Mouse (Mus musculus): ENCODE results near the gene Atp13a3. TPM values are rescaled to one million over a fixed set of nuclear protein-coding genes. Genes with fewer than 3 reads are reported as not detected.

Atp13a3 gene
- polyA plus RNA-seq, 1 experiment from 2014 or later, result 6.2 TPM

Other genes with a start within 250 kb of the Atp13a3 start
- gene Cpn2, start 138.5 kb downstream of the Atp13a3 start, polyA plus RNA-seq (2015; fragmentation: Nextera tagmentation; extraction: Ambion mirVana), result 3.6 and 3.7 TPM in 2 replicates
- 0.03 TPM in 2 replicates for gene Lrrc15, start 122.7 kb downstream of the Atp13a3 start, polyA plus RNA-seq (2015; fragmentation: Nextera tagmentation; extraction: Ambion mirVana)
- gene Gp5, start 95.2 kb downstream of the Atp13a3 start, polyA plus RNA-seq (2015; fragmentation: Nextera tagmentation; extraction: Ambion mirVana), result 11.8 and 13.2 TPM in 2 replicates
- 0.90 and 0.92 TPM in 2 replicates for gene Tmem44, start 144.9 kb upstream of the Atp13a3 start, polyA plus RNA-seq (2015; fragmentation: Nextera tagmentation; extraction: Ambion mirVana)
- gene Lsg1, start 181.6 kb upstream of the Atp13a3 start, polyA plus RNA-seq (2015; fragmentation: Nextera tagmentation; extraction: Ambion mirVana), result 19.2 and 20.6 TPM in 2 replicates
- 5.2 and 6.0 TPM in 2 replicates for gene Fam43a, start 193.7 kb upstream of the Atp13a3 start, polyA plus RNA-seq (2015; fragmentation: Nextera tagmentation; extraction: Ambion mirVana)

All from liver, embryonic 15.5 days (tissue).